Mouse (Mus musculus): Measurements from ENCODE around the gene Polr3g. TPM values are rescaled to one million over a fixed set of nuclear protein-coding genes. Genes with fewer than 3 reads are reported as not detected.

The Polr3g gene
- polyA plus RNA-seq, 1 experiment, result 3.1 TPM

DNA sequence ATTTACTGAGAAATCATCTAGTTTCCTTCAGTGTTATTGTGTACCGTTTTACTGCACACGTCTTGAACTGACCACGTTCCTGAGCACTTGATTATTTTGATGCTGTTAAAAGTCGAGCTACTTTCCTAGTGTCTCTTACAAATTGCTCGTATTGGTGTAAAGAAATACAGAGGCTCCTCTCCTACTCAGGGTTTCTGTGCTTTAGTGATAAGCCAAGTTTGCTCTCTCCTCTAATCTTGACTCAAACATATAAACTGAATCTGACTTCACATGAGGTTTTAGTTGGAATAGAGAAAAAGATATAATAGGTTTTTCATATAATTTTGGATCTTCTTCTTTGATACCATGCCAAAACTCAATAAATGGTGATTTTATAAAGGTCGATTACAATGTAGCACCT is 64.5 kb downstream of the Polr3g start:
- Histone ChIP-seq H3K36me3 (ENCODE audit: control insufficient read depth, insufficient read depth, low read length) (no peaks in the 10 kb centered on the region), H3K27ac (ENCODE audit: insufficient read depth, low read depth, low read length) (no peak overlapping the region), H3K4me1 (ENCODE audit: control insufficient read depth, insufficient read depth, low read length) (no peaks in the 10 kb centered on the region), H3K4me3 (ENCODE audit: insufficient read depth, low read depth, low read length) (no peak overlapping the region), H3K27me3 (replicated peaks; ENCODE audit: control insufficient read depth, insufficient read depth, low read length) (no peaks in the 10 kb centered on the region)
- no peak for TF ChIP-seq CTCF (conservative IDR thresholded peaks at IDR 0.05; ENCODE audit: insufficient read depth, insufficient read length, low read depth, low read length)
- TF ChIP-seq POLR2A (IDR thresholded peaks at IDR 0.05; ENCODE audit: low read depth, low read length), result no peak
- 75% methylated on average over 6 of the region's 6 CpGs for WGBS
- DNase-seq, result no peak

DNA sequence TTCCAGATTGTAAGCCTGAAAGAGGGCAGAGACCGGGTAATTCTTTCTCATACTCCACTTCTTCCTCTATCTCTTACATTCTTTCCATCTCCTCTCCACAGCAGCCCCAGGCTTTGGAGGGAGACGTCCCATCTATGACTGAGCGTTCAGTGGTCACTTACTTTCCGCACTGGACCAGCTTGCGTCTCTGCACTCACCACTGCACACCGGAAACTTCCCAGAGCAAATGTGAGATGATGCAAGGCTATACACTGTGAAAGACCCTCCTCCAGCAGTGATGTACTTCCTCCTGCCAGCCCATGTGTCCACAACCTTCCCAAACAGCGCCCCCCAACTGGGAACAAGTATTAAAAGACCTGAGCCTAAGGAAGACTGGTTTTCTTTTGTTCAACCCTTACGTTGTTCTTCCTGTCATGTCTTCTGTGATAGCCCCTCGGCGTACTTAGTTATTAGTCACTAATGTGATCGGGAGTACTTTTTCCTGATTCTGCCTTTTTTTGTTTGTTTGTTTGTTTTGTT is 66.7 kb downstream of the Polr3g start:
- H3K27me3 ChIP-seq (replicated peaks; ENCODE audit: control insufficient read depth, insufficient read depth, low read length), result no peaks in the 10 kb centered on the region
- H3K4me1 ChIP-seq (ENCODE audit: control insufficient read depth, insufficient read depth, low read length), result no peaks in the 10 kb centered on the region
- 87% methylated on average over 11 of the region's 11 CpGs for WGBS
- no peaks in the 10 kb centered on the region for H3K36me3 ChIP-seq (ENCODE audit: control insufficient read depth, insufficient read depth, low read length)
- no peak overlapping the region for H3K27ac ChIP-seq (ENCODE audit: insufficient read depth, low read depth, low read length)
- TF ChIP-seq POLR2A (IDR thresholded peaks at IDR 0.05; ENCODE audit: low read depth, low read length) (no peak), CTCF (conservative IDR thresholded peaks at IDR 0.05; ENCODE audit: insufficient read depth, insufficient read length, low read depth, low read length) (no peak)
- no peak for DNase-seq
- no peak overlapping the region for H3K4me3 ChIP-seq (ENCODE audit: insufficient read depth, low read depth, low read length)

DNA sequence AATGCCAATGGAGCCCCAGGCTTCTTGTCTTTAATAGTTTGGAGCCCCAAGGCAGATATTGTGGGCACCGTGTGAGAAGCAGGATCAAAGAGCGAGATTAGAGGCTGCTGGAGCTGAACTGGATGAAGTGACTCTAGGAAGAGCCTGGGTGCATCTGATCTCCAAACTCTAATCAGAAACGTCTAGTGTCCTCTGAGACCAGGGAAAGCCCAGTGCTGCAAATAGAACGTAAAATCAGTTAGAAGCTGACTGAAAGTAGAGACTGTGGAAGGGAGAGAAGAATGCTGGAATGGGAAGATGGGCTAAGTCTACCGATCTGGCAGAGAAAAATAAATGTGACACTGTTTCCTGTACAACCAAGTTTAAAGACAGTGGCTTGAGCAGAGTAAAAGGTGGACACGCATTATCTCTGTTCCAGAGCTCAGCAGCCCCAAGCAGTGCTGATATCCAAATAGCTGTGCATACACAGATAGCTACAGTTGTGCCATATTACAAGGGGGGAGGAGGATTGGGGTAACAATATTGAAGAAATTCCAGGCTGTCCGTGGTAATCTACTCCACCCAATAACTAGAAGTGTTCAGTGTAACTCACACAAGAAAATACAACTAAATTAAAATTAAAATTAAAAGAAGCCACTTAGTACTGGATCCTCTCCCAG is 68.2 kb downstream of the Polr3g start:
- TF ChIP-seq CTCF (conservative IDR thresholded peaks at IDR 0.05; ENCODE audit: insufficient read depth, insufficient read length, low read depth, low read length) (no peak), POLR2A (IDR thresholded peaks at IDR 0.05; ENCODE audit: low read depth, low read length) (no peak)
- 57% methylated on average over 7 of the region's 7 CpGs for WGBS
- H3K27ac ChIP-seq (ENCODE audit: insufficient read depth, low read depth, low read length), result no peak overlapping the region
- no peak overlapping the region for H3K4me3 ChIP-seq (ENCODE audit: insufficient read depth, low read depth, low read length)
- DNase-seq, result no peak
- H3K36me3 ChIP-seq (ENCODE audit: control insufficient read depth, insufficient read depth, low read length), result no peaks in the 10 kb centered on the region
- H3K4me1 ChIP-seq (ENCODE audit: control insufficient read depth, insufficient read depth, low read length), result no peaks in the 10 kb centered on the region
- H3K27me3 ChIP-seq (replicated peaks; ENCODE audit: control insufficient read depth, insufficient read depth, low read length), result no peaks in the 10 kb centered on the region

DNA sequence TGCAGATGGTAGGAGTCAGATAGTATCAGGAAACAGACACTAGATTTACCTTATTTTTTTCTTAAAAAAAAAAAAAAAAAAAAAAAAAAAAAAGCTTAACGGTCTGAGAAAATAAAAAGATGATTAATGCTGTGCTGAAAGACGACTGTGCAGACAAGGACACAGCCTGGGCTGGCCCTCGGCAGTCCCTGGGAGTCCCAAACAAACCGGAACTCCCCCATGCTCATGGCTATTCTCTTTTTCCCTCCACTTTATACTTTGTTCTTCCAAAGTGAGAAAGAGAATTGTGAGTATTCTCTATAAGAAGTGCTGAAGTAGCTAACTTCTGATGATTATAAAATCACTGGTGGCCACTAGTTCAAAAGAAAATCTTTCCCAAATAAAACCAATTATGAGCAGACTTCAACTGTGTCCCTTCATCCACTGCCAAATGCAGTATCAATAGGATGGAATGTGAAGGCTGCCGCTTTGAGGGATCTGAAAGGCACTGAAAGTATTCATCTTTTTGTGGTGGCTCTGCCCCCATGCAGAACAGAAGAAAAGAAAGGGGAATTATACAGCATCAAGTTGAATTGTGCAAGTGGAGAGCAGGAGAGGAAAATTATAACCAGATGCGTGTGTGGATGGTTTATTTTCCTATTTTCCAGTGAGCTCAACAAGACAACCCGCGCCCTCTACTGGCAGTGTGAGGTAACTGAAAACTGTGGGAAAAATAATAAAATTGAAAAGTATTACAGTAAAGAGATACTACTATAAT is 69.3 kb downstream of the Polr3g start:
- H3K36me3 ChIP-seq (ENCODE audit: control insufficient read depth, insufficient read depth, low read length), result no peaks in the 10 kb centered on the region
- WGBS, result 14% methylated on average over 8 of the region's 8 CpGs
- TF ChIP-seq POLR2A (IDR thresholded peaks at IDR 0.05; ENCODE audit: low read depth, low read length) (no peak), CTCF (conservative IDR thresholded peaks at IDR 0.05; ENCODE audit: insufficient read depth, insufficient read length, low read depth, low read length) (peak; percentile 40)
- H3K27ac ChIP-seq (ENCODE audit: insufficient read depth, low read depth, low read length), result no peak overlapping the region
- peak; percentile 44 for DNase-seq
- no peaks in the 10 kb centered on the region for H3K4me1 ChIP-seq (ENCODE audit: control insufficient read depth, insufficient read depth, low read length)
- H3K27me3 ChIP-seq (replicated peaks; ENCODE audit: control insufficient read depth, insufficient read depth, low read length), result no peaks in the 10 kb centered on the region
- H3K4me3 ChIP-seq (ENCODE audit: insufficient read depth, low read depth, low read length), result no peak overlapping the region

DNA sequence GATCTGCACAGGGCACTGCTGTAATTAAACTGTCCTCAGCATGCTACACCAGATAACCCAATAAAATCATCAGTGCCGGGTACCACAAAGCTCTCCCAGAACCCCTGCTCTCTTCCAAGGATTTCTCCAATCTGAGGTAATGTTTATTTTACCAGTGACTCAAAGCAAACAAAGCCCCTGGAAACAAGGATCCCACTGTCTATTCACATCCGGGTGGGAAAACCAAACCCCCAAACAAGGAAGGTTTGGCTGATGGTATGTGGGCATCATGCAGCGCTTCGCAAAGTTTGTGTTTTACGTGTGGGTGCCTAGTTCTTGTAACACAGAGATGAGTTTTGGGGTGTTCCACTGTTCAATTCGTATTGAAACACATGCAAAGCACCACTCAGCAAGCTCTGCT is 69.9 kb downstream of the Polr3g start:
- TF ChIP-seq CTCF (conservative IDR thresholded peaks at IDR 0.05; ENCODE audit: insufficient read depth, insufficient read length, low read depth, low read length), result no peak
- TF ChIP-seq POLR2A (IDR thresholded peaks at IDR 0.05; ENCODE audit: low read depth, low read length), result no peak
- Histone ChIP-seq H3K27me3 (replicated peaks; ENCODE audit: control insufficient read depth, insufficient read depth, low read length) (no peaks in the 10 kb centered on the region), H3K4me1 (ENCODE audit: control insufficient read depth, insufficient read depth, low read length) (no peaks in the 10 kb centered on the region), H3K27ac (ENCODE audit: insufficient read depth, low read depth, low read length) (no peak overlapping the region), H3K36me3 (ENCODE audit: control insufficient read depth, insufficient read depth, low read length) (no peaks in the 10 kb centered on the region), H3K4me3 (ENCODE audit: insufficient read depth, low read depth, low read length) (no peak overlapping the region)
- WGBS, result 47% methylated on average over 6 of the region's 6 CpGs
- DNase-seq, result no peak

DNA sequence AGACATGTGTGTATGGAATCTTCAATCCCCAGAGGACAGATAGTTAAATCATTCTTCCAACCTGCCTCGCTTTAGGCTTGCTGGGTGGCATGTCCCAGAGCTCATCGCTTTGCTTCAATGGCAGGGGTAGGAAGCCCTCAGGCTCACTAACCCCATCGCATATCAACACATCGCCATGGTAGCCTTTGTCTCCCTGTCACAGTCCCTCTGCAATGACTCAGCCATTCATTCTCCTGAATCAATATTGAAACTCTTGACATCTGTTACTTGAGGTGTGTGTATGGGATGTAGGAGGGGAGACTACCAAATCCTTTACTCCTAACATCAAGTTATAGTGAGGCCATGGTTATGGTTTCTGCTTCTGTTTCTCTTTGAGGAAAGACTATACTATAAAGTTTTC is 71.2 kb downstream of the Polr3g start:
- H3K4me3 ChIP-seq (ENCODE audit: insufficient read depth, low read depth, low read length), result no peak overlapping the region
- TF ChIP-seq CTCF (conservative IDR thresholded peaks at IDR 0.05; ENCODE audit: insufficient read depth, insufficient read length, low read depth, low read length) (no peak), POLR2A (IDR thresholded peaks at IDR 0.05; ENCODE audit: low read depth, low read length) (no peak)
- H3K27ac ChIP-seq (ENCODE audit: insufficient read depth, low read depth, low read length), result no peak overlapping the region
- DNase-seq, result no peak
- H3K4me1 ChIP-seq (ENCODE audit: control insufficient read depth, insufficient read depth, low read length), result no peaks in the 10 kb centered on the region
- no peaks in the 10 kb centered on the region for H3K36me3 ChIP-seq (ENCODE audit: control insufficient read depth, insufficient read depth, low read length)
- 57% methylated on average over 4 of the region's 4 CpGs for WGBS
- no peaks in the 10 kb centered on the region for H3K27me3 ChIP-seq (replicated peaks; ENCODE audit: control insufficient read depth, insufficient read depth, low read length)

DNA sequence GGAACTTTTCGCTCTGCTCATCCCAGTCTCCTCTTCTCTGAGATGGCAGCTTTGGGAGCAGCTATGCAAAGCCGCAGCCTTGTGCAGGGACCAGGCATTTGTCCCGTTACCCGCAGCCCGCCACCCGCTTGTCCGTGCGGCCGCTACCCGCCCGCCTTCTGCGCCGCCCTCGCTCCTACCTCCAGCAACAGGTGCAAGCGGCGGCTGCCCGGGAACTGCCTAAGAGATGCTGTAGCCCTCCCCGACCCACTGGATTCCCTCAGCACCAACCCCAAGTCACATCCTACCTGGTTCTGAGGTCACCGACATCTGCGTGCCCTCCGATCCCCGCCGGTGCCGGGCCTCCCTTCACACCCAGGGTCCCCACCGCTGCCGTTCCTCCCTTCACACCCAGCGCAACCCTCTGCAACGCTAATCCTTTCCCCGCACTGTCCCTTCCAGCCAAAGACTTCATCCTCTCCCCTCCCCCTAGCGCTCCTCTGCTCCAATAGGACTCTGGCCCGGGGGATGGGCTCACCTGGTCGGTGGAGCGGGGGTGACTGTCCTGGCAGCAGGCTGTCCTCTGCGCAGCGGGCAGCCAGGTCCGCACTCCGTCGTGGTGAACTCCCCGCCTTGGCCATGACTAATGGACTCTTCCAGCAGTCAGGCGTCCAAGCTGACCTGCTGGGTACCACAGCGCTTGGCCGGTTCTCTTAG is 77.9 kb downstream of the Polr3g start, which contains the start of gene Adgrv1:
Gene Adgrv1 (minus strand): TSS at position 435 of the 696 bp plus-strand sequence.
- TF ChIP-seq CTCF (conservative IDR thresholded peaks at IDR 0.05; ENCODE audit: insufficient read depth, insufficient read length, low read depth, low read length) (no peak), POLR2A (IDR thresholded peaks at IDR 0.05; ENCODE audit: low read depth, low read length) (no peak)
- peak; percentile 85 for DNase-seq
- 2% methylated on average over 42 of the region's 42 CpGs for WGBS
- Histone ChIP-seq H3K4me1 (ENCODE audit: control insufficient read depth, insufficient read depth, low read length) (no peaks in the 10 kb centered on the region), H3K27me3 (replicated peaks; ENCODE audit: control insufficient read depth, insufficient read depth, low read length) (no peaks in the 10 kb centered on the region), H3K36me3 (ENCODE audit: control insufficient read depth, insufficient read depth, low read length) (no peaks in the 10 kb centered on the region), H3K4me3 (ENCODE audit: insufficient read depth, low read depth, low read length) (peak within 1 kb of the TSS; percentile 37; the same call in 1 of the 2 replicates), H3K27ac (ENCODE audit: insufficient read depth, low read depth, low read length) (no peak within 1 kb of the TSS)
